Mouse (Mus musculus): ENCODE data around the gene Olfml2a.

GRCm38 (mm10) chr2:39008350-39008851 is 76.6 kb downstream of the Olfml2a start:
- TF ChIP-seq TCF12 (IDR thresholded peaks at IDR 0.05; ENCODE audit: insufficient read depth, poor library complexity, severe bottlenecking) (no peak), POLR2A (IDR thresholded peaks at IDR 0.05; ENCODE audit: insufficient read length, low read depth) (no peak), TCF3 (IDR thresholded peaks at IDR 0.05; ENCODE audit: insufficient read length, low read depth) (no peak), E2F4 (IDR thresholded peaks at IDR 0.05; ENCODE audit: insufficient read depth) (no peak), MAX (IDR thresholded peaks at IDR 0.05; ENCODE audit: low read depth) (no peak), MYOD1 (IDR thresholded peaks at IDR 0.05; ENCODE audit: control insufficient read depth in 1 of 3, insufficient read length in 2 of 3, low read depth in 2 of 3) (no peak)
